Comparison of ENCODE assay signal across 8 mouse cellular contexts in genomic region chr1:172147835-172148278, GRCm38 (mm10). TPM values are rescaled to one million over a fixed set of nuclear protein-coding genes. Genes with fewer than 3 reads are reported as not detected.
A peak's percentile ranks its signal among the peaks of the same experiment; 100 is the strongest.
DNase-seq lines count a peak whose midpoint lies in the region; ATAC-seq lines count a peak whose summit lies in the region.

TSS of gene Dcaf8 (plus strand) at chr1:172148084.

- no peaks in the 10 kb centered on the region for H3K9me3 ChIP-seq in lung, embryonic 16.5 days (ENCODE audit: control insufficient read depth, low read length)

- H3K4me2 ChIP-seq in lung, embryonic 16.5 days (ENCODE audit: low read depth, low read length), result peak within 1 kb of the TSS; percentile 76

- no peaks in the 10 kb centered on the region for H3K27me3 ChIP-seq in lung, embryonic 16.5 days (ENCODE audit: control insufficient read depth, insufficient read depth, low read depth, low read length)

- H3K36me3 ChIP-seq in lung, embryonic 16.5 days (ENCODE audit: control insufficient read depth, insufficient read depth, low read length), result peaks cover 14% of the 10 kb centered on the region

- under 1% methylated on average over 40 of the region's 42 CpGs for WGBS in lung, embryonic 16.5 days

- DNase-seq in MEL-GATA-1-ER (ENCODE audit: extremely low read depth, low read depth), result peak; percentile 85
- peak; percentile 95 for DNase-seq in cerebellum, adult 8-10 months
- DNase-seq in forelimb bud, embryonic 11.5 days (ENCODE audit: low read depth, low spot score), result peak; percentile 97
- DNase-seq in layer of hippocampus, adult 9-10 months (ENCODE audit: low spot score), result peak; percentile 83
- DNase-seq in ovary, postnatal 10 days (ENCODE audit: low spot score), result peak; percentile 94
- DNase-seq in thymus, postnatal 10 days (ENCODE audit: low spot score in 2 of 2), result peak; percentile 98

- H3K4me1 ChIP-seq in lung, embryonic 16.5 days (replicated peaks; ENCODE audit: control insufficient read depth, insufficient read depth, low read length), result peaks cover 16% of the 10 kb centered on the region

- H3K4me3 ChIP-seq in lung, embryonic 16.5 days (ENCODE audit: low read length), result peak within 1 kb of the TSS; percentile 94

- H3K9ac ChIP-seq in lung, embryonic 16.5 days (ENCODE audit: low read length), result peak within 1 kb of the TSS; percentile 100

- H3K27ac ChIP-seq in lung, embryonic 16.5 days (ENCODE audit: low read length), result peak within 1 kb of the TSS; percentile 95

- peak; percentile 96 for ATAC-seq in hematopoietic stem cell, adult 5-6 weeks (replicated peaks in 1 of 2; ENCODE audit: insufficient read depth in 1 of 2, low FRiP score in 2 of 2, low TSS enrichment in 1 of 2, low read depth in 1 of 2, poor library complexity in 2 of 2, severe bottlenecking in 2 of 2)
- peak; percentile 99 for ATAC-seq in lung, embryonic 16.5 days (ENCODE audit: low read depth)

RNA-seq across cellular contexts. Expression of gene Dcaf8, which starts in this region (rescaled TPM):
- total RNA-seq in hematopoietic stem cell, adult 5-6 weeks (2017), result 196 and 208 TPM in 2 replicates
- polyA plus RNA-seq in lung, embryonic 16.5 days (2015; fragmentation: Nextera tagmentation; extraction: Ambion mirVana), result 133 and 141 TPM in 2 replicates

Comparison
In these comparisons a context has a peak if more than half of its experiments do, and no peak if none do; other contexts are left out.
1. Peak in every context shown above with its lines: DNase-seq, ATAC-seq, H3K4me3 ChIP-seq and H3K27ac ChIP-seq.